Mouse (Mus musculus) neural tube, embryonic 12.5 days (tissue): ENCODE results near the gene Rhbg. TPM values are rescaled to one million over a fixed set of nuclear protein-coding genes. Genes with fewer than 3 reads are reported as not detected.

ENCODE experiments used
- ATAC-seq: fragments of 200-750 bp; cut with Nextera tagmentation; 2 replicates; pipeline ENCODE4 v1.8.0; 2017; ENCODE audit warnings: low read depth, mild to moderate bottlenecking, moderate TSS enrichment, moderate library complexity; ENCODE audit not compliant: low FRiP score
- H3K27ac ChIP-seq: fragments of 300-500 bp; sonication (generic); 2 replicates; pipeline ENCODE4 v1.5.1; 2016
- H3K27me3 ChIP-seq: fragments of 300-500 bp; sonication (generic); replicated peaks from 2 replicates; pipeline ENCODE4 v1.6.1; 2016; ENCODE audit warnings: mild to moderate bottlenecking
- H3K36me3 ChIP-seq: fragments of 300-500 bp; sonication (generic); 2 replicates; pipeline ENCODE4 v1.6.1; 2016; ENCODE audit warnings: mild to moderate bottlenecking
- H3K4me1 ChIP-seq: fragments of 300-500 bp; sonication (generic); 2 replicates; pipeline ENCODE4 v1.6.1; 2016
- H3K4me2 ChIP-seq: fragments of 300-500 bp; sonication (generic); replicated peaks from 2 replicates; pipeline ENCODE4 v1.6.1; 2016; ENCODE audit warnings: mild to moderate bottlenecking
- H3K4me3 ChIP-seq: fragments of 300-500 bp; sonication (generic); 2 replicates; pipeline ENCODE4 v1.5.1; 2016
- H3K9ac ChIP-seq: fragments of 300-500 bp; sonication (generic); 2 replicates; pipeline ENCODE4 v1.6.1; 2016; ENCODE audit warnings: mild to moderate bottlenecking
- H3K9me3 ChIP-seq: fragments of 300-500 bp; sonication (generic); 2 replicates; pipeline ENCODE4 v1.6.1; 2016; ENCODE audit warnings: mild to moderate bottlenecking
- WGBS: fragments of 180-500 bp; shearing (Covaris S2); methylation state at CpG from one replicate; pipeline ENCODE4 v1.1.7; 2016; 5-methylcytosine and 5-hydroxymethylcytosine counted together
- polyA plus RNA-seq: library from polyadenylated mRNA; unstranded; fragments of >200 nt; fragmentation: Nextera tagmentation; extraction: Ambion mirVana; gene quantifications from 2 replicates; pipeline ENCODE4 v1.2.1, GENCODE M21; 2016

The Rhbg gene
- polyA plus RNA-seq, 1 experiment from 2014 or later, result 0.32 TPM

- H3K4me2 ChIP-seq, result peak overlapping the region; percentile 49
- H3K9ac ChIP-seq, result peak overlapping the region; percentile 54
- 5% methylated on average over 7 of the region's 7 CpGs for WGBS
- H3K4me1 ChIP-seq, result peaks cover 41% of the 10 kb centered on the region
- H3K27me3 ChIP-seq, result peaks cover 52% of the 10 kb centered on the region
- H3K36me3 ChIP-seq, result no peaks in the 10 kb centered on the region
- no peaks in the 10 kb centered on the region for H3K9me3 ChIP-seq
- no peak for ATAC-seq
- H3K27ac ChIP-seq, result peak overlapping the region; percentile 92
- H3K4me3 ChIP-seq, result no peak overlapping the region; the same call in 1 of the 2 replicates
Measured at GRCm38 (mm10) chr3:88203999-88204700, 50.4 kb downstream of the Rhbg start.

- Histone ChIP-seq H3K27ac (peak overlapping the region; percentile 92), H3K9ac (peak overlapping the region; percentile 54; the same call in 1 of the 2 replicates)
Measured at GRCm38 (mm10) chr3:88203456-88203855, 51.1 kb downstream of the Rhbg start.

DNA sequence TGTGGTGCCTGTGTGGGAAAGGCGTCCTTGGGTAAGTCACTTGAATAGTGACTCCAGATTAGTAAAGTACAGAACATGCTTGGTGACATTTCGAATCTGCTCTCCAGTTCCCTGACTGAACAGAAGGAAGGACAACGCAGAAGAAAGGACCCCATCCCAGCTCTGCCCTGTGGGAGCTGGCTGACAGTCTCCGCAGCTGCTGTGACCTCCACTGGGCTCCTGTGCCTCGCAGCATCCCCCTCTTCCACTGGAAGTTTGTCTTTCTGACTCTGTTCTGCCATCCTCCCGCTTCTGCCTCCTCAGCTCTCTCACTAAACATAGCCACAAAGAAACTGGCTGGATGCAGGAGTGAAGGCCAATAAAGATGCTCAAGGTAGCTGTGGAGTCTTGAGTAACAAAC, 51.5 kb downstream of the Rhbg start:
- H3K27me3 ChIP-seq, result peaks cover 55% of the 10 kb centered on the region
- no peaks in the 10 kb centered on the region for H3K36me3 ChIP-seq
- H3K4me1 ChIP-seq, result peaks cover 49% of the 10 kb centered on the region
- H3K9me3 ChIP-seq, result no peaks in the 10 kb centered on the region
- H3K9ac ChIP-seq, result peak overlapping the region; percentile 96
- WGBS, result 0% methylated on average over 6 of the region's 6 CpGs
- peak overlapping the region; percentile 57; the same call in 1 of the 2 replicates for H3K27ac ChIP-seq
- peak overlapping the region; percentile 84 for H3K4me2 ChIP-seq
- no peak for ATAC-seq
- H3K4me3 ChIP-seq, result no peak overlapping the region

More at GRCm38 (mm10) chr3:88203456-88203855, 51.1 kb downstream of the Rhbg start:
- whole genome bisulfite sequencing, result 9% methylated on average over 5 of the region's 5 CpGs
- Histone ChIP-seq H3K9me3 (no peaks in the 10 kb centered on the region), H3K27me3 (peaks cover 54% of the 10 kb centered on the region), H3K4me3 (no peak overlapping the region), H3K4me2 (peak overlapping the region; percentile 49), H3K36me3 (no peaks in the 10 kb centered on the region), H3K4me1 (peaks cover 44% of the 10 kb centered on the region)
- ATAC-seq, result no peak

DNA sequence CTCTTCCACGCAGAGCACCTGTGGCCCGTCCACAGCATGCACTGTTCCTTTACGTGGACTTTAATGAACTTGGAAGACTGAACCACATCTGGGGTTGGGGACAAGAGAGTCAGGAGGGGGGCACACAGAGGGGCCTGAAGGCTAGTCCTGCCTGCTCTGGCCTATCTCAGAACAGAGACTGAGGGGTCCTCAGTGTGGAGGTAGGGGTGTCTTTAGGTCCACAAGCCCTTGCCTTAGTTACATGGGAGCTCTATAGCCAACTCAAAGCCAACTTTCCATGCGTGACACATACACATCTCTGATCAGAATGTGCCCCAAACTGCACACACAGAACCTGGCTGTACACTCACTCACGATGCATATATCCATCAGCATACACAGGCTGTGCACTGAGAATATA, 52.9 kb downstream of the Rhbg start:
- peaks cover 60% of the 10 kb centered on the region for H3K4me1 ChIP-seq
- H3K36me3 ChIP-seq, result no peaks in the 10 kb centered on the region
- H3K9ac ChIP-seq, result peak overlapping the region; percentile 96
- no peak for ATAC-seq
- H3K9me3 ChIP-seq, result no peaks in the 10 kb centered on the region
- H3K27me3 ChIP-seq, result peaks cover 58% of the 10 kb centered on the region
- H3K27ac ChIP-seq, result no peak overlapping the region; the same call in 1 of the 2 replicates
- H3K4me2 ChIP-seq, result peak overlapping the region; percentile 84
- peak overlapping the region; percentile 54 for H3K4me3 ChIP-seq
- WGBS, result 13% methylated on average over 5 of the region's 5 CpGs

GRCm38 (mm10) chr3:88200972-88201330, 53.6 kb downstream of the Rhbg start:
- H3K9me3 ChIP-seq, result no peaks in the 10 kb centered on the region
- peaks cover 60% of the 10 kb centered on the region for H3K4me1 ChIP-seq
- H3K4me2 ChIP-seq, result peak overlapping the region; percentile 84
- H3K27me3 ChIP-seq, result peaks cover 53% of the 10 kb centered on the region
- ATAC-seq, result no peak
- under 1% methylated on average over 35 of the region's 37 CpGs for WGBS
- peak overlapping the region; percentile 62 for H3K27ac ChIP-seq
- no peaks in the 10 kb centered on the region for H3K36me3 ChIP-seq
- peak overlapping the region; percentile 96 for H3K9ac ChIP-seq
- peak overlapping the region; percentile 54 for H3K4me3 ChIP-seq

DNA sequence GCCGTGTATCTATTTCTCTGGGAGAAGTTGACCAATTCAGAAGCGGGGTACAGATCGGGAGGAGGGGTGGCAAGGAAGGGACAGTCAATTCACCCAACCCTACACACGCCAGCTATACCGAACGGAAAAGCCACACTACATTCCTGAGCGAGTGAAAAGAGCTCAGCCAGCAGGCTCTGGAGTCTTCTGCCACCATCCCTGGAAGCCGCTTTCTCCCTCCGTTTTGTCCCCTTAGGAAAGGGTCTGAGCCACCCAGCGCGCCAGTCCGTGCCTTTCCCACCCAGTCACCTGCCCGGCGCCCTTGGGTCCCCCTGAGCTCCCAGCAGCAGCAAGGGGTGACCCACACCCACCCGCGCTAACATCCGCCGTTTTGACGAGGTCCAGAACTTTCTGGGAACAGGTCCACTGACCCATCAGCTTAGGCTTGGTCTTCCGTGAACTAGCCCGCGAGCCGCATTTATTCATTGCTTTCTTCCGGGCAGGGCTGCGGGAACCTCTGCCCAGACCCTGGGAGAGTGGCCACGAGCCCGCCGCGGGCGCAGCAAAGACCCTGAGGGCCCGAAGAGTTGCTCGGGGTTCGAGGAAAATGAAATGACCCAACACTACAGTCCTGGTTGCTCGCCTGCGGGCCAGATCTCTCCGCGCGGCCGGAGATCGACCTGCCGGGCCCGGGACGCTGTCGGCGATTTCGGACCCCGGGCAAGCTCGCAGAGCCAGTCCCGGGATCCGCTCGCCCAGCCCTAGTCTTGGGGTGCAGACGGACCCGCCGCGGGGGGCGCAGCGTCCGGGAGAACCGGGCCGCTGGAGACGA, 54.1 kb downstream of the Rhbg start:
- Histone ChIP-seq H3K4me2 (peak overlapping the region; percentile 84), H3K4me3 (peak overlapping the region; percentile 54), H3K9me3 (no peaks in the 10 kb centered on the region), H3K27me3 (peaks cover 47% of the 10 kb centered on the region), H3K27ac (peak overlapping the region; percentile 62), H3K9ac (peak overlapping the region; percentile 96), H3K4me1 (peaks cover 60% of the 10 kb centered on the region), H3K36me3 (no peaks in the 10 kb centered on the region)
- WGBS, result under 1% methylated on average over 61 of the region's 61 CpGs
- ATAC-seq, result no peak

GRCm38 (mm10) chr3:88199541-88200110, 54.9 kb downstream of the Rhbg start:
- Histone ChIP-seq H3K9ac (peak overlapping the region; percentile 96; the same call in 1 of the 2 replicates), H3K4me2 (peak overlapping the region; percentile 84), H3K27ac (no peak overlapping the region), H3K4me1 (peaks cover 60% of the 10 kb centered on the region), H3K9me3 (no peaks in the 10 kb centered on the region), H3K4me3 (peak overlapping the region; percentile 54; the same call in 1 of the 2 replicates), H3K36me3 (no peaks in the 10 kb centered on the region), H3K27me3 (peaks cover 46% of the 10 kb centered on the region)
- 25% methylated on average over 2 of the region's 2 CpGs for WGBS
- ATAC-seq, result no peak

- Histone ChIP-seq H3K4me2 (peak overlapping the region; percentile 47), H3K27ac (no peak overlapping the region), H3K4me3 (no peak overlapping the region; the same call in 1 of the 2 replicates)
Measured at GRCm38 (mm10) chr3:88198505-88199020, 55.9 kb downstream of the Rhbg start.

DNA sequence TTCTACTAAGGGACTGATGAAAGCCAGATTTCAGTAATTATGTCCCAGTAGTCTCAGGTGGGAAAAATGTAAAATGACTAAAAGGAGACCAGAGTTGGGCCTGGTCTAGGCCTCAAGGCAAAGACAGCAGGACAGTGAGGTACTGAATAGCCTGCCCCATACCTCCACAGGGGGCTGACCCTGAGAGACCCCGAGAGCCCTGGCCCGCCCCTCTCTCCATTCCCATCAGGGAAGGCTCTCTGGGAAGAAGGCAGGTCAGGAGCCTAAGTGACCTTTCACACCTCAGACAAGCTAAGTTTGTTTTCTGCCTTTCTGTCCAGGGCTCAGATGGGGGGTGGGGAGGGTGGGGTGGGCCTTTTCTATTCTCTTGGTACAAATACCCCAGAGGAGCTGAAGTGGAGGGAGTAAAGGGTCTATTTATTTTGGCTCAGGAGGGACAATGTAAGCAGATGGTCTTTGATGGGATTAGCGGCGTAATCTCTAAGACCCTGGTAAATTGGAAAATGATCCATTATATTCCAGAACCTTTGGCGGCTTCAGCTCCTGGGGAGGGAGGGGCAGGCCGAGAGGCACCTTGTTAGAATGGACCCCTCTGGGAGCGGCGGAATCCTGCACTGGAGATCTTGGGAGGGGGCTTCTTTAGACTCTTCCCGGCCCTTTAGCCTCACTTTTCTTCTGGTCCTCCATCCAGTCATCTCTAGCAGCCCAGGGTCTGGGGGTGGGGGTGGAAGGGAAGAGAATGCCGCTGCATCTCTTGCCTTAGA, 56.6 kb downstream of the Rhbg start:
- H3K4me1 ChIP-seq, result peaks cover 46% of the 10 kb centered on the region
- no peak overlapping the region for H3K4me3 ChIP-seq
- WGBS, result 7% methylated on average over 10 of the region's 10 CpGs
- peaks cover 37% of the 10 kb centered on the region for H3K27me3 ChIP-seq
- ATAC-seq, result no peak
- H3K4me2 ChIP-seq, result peak overlapping the region; percentile 47
- no peaks in the 10 kb centered on the region for H3K9me3 ChIP-seq
- no peak overlapping the region for H3K27ac ChIP-seq
- 0 out of 2 replicates have a peak overlapping the region, but pooled peaks have one; percentile 14 for H3K9ac ChIP-seq
- H3K36me3 ChIP-seq, result no peaks in the 10 kb centered on the region

More at GRCm38 (mm10) chr3:88198505-88199020, 55.9 kb downstream of the Rhbg start:
- 7% methylated on average over 9 of the region's 9 CpGs for WGBS
- ATAC-seq, result no peak
- H3K36me3 ChIP-seq, result no peaks in the 10 kb centered on the region
- 0 out of 2 replicates have a peak overlapping the region, but pooled peaks have one; percentile 14 for H3K9ac ChIP-seq
- peaks cover 40% of the 10 kb centered on the region for H3K27me3 ChIP-seq
- H3K4me1 ChIP-seq, result peaks cover 50% of the 10 kb centered on the region
- H3K9me3 ChIP-seq, result no peaks in the 10 kb centered on the region
